Mouse (Mus musculus): ENCODE measurements around the gene Baat.
"Not testable (repeated sequence)": the region's sequence is repeated elsewhere in the genome, so short reads cannot be mapped to it uniquely, and the experiment has no call there.

Baat gene

DNA sequence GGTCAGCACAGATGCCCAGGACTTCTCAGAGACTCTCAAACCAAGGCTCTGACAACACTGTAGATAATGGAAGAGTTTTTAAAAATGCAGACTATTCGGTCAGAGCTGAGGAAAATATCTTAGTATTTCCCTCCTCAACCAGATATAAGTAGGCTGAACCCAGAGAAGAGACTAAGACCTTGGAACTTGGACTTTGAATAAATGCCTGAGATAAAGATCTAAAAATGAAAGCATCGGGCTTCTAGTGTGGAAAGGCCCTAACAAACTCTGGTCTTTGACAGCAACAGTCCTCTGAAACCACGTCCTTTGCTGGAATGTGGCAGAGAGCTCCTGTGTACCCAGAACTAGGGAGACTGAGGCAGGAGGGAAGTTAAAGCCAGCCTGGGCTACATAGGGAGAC lies at the start of gene Baat:
Gene Baat, minus strand, starts transcription at position 172 of the 400 bp plus-strand sequence.
- no peak for DNase-seq (ENCODE audit: low read depth)

DNA sequence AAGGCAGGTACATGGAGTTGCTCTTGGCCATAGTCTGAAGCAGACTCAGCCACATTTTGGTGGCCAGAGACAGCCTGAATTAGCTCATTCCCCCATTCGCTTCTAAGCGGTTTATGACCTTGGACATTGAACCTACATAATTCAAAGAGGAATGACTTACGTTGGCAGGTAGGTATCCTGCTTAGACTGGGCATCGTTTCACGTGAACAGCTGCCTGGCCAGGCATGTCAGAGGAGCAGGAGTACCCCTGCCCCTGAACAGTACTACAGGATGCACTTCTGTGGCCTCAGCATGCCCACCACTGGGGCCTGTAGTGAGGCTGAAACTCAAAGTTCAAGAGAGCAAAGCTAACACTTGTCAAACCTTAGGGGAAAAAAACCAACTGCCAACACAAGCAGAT lies 47.0 kb upstream of the Baat start:
- DNase-seq (ENCODE audit: low read depth), result no peak

DNA sequence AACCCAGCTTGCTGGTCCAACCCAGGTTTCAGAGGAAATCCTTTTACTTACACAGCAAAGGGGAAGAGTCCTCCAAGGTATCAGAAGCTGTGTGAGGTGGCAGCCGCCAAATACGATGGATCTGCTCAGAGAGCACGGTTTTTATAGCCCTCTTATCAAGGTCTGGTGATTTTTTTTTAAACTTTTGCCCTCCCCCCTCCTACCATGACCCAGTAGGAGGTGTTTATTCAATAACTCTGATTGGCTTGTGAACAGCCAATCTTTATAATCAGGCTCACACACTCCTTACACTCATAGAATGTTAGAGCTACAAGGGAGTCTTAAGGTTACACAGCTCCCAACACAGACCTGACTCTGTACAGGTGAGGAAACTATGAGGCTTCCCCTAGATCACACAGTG lies 43.0 kb upstream of the Baat start, which contains the start of gene Aldob:
Gene Aldob, minus strand, starts transcription at position 164 of the 400 bp plus-strand sequence.
- DNase-seq (ENCODE audit: low read depth), result no peak

DNA sequence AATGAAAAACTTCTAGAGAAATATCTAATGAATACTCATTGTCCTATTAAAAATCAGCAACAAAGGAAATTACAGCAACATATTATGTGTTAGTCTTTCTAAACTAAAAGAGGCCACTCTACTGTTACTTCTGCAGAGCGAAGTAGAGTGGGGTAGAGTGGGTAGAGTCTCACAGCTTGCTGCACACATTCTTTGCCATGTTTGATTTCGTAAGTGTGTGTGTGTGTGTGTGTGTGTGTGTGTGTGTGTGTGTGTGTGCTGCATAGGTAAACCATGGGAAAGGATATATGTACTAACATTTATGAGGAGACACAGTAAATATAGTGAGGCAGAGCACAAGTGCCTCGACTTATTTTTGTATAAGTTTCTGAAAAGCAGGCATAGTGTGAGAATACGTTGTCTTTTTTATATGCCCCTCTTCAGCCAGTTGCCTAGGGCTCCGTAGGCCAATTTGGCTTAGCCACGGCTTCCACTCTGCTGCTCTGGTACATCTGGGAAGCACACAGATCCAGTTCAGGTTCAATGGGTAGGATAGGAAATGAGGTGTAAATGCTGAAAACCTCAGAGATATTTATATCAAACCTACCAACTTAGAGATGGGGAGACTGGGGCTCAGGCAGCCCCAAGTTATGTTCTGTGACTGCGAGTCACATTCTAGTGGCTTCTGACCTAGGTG lies 41.3 kb upstream of the Baat start:
- no peak for DNase-seq (ENCODE audit: low read depth)

DNA sequence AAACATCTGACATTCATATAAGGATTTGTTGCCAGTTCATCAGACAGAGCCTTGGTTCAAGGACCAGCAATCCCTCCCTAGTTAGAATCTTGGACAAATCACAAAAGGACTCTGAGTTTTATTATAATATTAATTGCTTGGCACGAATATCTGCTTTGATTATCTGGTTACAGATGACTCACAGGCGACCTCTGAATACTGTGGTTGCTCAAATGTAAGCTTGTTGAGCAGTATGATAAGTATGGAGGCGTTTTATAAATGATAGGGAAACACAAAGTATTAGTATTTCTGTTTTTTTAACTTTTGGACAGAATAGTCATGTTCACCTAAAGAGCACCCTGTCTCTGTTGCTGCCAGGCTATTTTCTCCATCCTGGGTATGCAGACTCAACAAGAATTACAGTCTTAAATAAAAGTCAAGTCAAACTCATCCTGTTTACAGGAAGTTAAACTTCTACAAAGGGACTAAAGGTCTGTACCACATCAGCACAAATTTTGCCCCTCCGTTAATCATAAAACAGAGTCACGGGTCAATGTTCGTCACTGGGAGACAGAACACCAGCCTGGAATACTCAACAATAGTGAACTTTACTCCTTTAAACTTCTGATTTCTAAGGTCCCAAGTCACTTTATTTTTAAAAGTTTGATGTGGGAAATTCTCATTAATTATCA lies 40.7 kb upstream of the Baat start:
- DNase-seq (ENCODE audit: low read depth), result no peak

DNA sequence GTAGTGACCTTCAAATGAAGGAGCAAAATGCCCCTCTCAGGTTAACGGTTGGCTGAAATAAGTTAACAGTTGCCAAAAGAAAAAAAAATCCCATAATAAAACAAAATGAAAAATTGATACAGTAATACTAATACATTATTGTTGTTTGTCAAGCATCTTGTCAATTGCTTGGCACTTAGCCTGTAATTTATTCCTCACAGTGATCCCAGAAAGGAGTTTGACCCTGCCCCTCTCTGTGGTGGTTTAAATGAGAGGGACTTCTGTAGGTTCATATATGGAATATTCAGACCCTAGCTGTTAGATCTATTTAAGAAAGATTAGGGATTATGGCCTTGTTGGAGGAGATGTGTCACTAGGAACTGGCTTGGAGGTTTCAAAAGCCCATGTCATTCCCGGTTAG lies 39.7 kb upstream of the Baat start:
- no peak for DNase-seq (ENCODE audit: low read depth)

DNA sequence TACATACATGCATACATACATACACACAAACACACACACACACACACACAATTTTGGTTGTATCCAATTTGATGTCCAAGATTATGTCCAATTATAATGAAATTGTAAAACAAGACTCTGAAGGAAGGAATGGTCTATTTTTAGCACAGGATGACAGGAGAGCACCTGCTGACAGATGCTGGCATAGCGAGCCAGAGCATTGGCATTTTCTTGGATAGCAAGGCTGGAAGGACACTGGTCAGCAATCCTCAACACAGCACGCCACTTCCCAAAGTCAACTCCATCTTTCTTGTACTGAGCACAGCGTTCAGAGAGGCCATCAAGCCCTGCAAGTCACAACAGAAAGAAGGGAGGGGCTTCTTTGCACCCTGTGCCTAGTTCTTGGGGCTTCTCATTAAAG lies 34.6 kb upstream of the Baat start:
- no peak for DNase-seq (ENCODE audit: low read depth)

DNA sequence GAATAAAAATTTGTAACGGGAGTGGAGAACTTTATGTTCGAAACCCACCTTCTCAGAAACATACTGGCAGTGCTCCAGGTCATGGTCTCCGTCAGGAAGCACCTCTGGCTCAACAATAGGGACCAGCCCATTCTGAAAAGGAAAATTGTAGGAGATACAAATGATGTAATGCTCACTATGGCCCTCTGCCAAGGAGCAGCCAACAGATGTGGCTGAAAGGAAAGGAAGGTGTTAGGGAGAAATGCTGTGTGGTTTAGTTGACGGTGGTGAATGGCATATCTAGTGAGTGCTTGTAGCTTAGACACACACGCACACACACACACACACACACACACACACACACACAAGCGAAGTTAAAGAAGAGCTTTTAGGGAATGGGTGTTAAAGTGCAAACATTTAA lies 33.3 kb upstream of the Baat start:
- no peak for DNase-seq (ENCODE audit: low read depth)

DNA sequence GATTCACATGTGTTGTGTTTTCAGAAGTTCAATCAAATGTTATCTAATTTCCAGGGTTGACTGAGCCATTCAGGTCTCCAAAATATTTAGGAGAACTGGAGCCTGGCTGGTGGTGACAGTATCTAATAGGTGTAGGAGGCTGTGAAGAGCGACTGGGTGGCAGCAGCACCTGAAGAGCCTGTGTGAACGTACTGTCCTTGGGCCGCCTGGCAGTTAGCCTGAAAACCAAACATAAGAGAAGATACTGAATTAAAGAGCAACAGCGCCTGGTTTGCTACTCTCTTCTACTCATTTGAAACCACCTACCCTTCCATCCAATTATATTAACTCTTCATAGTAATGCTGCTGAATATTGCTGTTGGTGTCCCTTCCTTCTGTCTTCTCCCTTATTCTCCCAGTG lies 30.3 kb upstream of the Baat start:
- no peak for DNase-seq (ENCODE audit: low read depth)

DNA sequence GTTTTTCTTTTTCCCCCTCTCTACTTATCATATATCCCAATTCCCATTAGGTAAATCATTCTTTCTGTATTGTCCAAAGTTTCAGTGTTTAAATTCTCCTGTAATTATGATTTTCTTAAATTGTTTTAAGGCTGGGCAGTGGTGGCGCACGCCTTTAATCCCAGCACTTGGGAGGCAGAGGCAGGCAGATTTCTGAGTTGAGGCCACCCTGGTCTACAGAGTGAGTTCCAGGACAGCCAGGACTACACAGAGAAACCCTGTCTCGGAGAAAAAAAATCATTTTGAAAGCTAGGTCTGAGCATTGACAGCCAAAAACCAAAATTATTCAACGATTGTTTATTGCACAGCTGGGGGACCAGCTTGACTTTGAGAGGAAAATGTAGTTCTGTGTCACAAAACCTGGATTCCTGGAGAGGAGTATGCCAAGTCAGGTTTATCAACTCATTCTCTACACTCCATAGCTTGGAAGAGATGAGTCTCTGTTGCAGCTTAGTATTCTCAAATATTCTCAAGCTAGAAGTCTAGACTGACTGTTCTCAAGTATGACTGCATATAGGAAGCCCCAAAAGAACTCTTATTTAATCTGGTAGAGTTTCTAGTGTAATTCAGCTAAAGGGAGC lies 29.4 kb upstream of the Baat start:
- DNase-seq (ENCODE audit: low read depth), result no peak

DNA sequence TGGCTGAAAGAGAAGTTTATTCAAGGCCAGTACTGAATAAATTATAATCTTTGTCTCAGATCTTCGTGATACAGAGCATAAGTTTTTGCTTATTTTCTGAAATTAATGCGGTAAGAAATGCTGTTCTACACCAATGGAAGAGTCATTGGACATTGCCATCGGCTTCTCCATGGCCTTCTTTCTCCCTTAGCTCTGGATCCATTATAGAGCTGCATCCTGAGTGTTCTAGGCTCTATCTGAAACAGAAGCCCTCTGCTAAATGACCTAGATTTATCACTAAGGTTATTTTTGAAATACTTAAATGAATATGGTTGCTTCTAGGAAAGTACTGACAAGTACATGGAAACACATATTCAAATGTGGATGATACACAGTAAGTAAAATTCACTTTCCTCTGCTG lies 28.7 kb upstream of the Baat start:
- DNase-seq (ENCODE audit: low read depth), result no peak

DNA sequence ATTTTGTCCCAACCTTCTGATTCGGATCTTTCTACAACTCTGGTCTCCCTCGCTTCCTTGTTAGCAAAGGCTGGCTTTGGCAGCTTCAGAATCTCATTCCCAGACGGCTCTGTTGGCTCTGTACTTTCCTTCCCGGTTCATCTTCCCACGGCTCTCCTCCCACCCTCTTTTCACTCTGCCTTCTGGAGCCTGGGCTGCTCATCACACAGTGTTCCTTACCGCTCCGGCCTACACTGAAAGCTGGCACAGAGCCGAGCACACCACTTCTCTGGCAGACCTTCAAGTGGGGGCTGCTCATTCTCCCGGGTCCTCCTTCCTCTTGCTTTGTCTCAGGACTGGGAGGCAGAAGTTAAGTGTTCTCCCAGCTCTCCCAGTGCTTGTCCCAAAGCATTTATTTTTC lies 16.2 kb upstream of the Baat start:
- DNase-seq (ENCODE audit: low read depth), result no peak

DNA sequence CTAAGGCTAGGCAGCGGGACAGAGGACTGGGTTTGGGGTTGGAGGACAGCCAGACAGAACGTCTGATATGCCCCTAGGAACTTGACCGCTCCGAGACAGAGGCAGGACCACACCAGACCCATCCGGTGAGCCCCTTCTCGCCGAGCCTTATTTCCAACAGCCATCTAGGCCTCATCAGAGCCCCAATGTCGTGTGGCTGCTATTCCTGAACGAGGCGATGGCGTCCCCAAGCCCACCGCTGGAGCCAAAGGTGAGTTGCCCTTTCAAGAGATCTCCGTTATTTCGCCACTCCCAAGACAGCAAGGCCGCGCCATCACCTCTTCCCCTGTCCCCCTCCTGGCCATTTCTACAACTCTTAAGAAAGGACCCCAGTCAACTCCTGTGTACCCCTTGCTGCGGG lies 15.0 kb upstream of the Baat start:
- no peak for DNase-seq (ENCODE audit: low read depth)

DNA sequence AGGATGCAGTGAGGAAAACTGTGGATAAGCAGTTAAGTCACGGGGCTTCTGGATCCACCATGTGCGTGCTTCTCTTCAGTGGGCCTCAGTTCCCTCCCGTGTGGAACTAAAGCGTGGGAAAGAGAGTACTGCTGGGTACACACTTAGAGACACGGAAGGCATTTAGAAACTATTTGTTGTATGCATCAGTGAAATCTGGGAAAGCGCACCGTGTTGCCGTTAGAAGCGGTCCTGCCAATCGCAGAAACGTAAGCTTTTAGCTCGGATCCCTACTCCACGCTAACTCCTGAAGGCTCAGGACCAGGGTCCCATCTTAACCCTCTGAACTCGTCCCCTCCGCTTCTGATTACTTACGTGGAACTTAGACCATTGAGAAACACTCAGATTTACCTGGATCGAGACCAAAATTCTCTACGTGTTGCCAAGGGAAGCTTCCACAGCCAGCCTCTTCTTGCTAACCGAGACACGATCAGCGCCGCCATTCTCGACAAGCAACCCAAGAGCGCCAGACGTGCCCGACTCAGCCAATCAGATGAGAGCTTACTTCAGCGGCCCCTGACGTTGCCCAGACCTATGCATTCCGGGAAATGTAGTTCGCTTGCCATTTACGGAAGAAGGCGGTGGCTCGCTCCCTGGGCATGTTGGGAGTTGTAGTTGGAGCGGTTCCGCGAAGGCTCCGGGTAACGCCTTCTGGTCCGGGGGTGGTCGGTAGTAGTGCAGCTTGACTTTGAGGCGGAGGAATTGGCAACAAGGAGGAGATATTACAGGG lies 14.4 kb upstream of the Baat start, which contains the start of the genes Mrpl50 and Zfp189:
Gene Mrpl50, minus strand, starts transcription at position 522 of the 769 bp plus-strand sequence.
Gene Zfp189, plus strand, starts transcription at position 605 of the 769 bp plus-strand sequence.
- peak; percentile 93 for DNase-seq (ENCODE audit: low read depth)

DNA sequence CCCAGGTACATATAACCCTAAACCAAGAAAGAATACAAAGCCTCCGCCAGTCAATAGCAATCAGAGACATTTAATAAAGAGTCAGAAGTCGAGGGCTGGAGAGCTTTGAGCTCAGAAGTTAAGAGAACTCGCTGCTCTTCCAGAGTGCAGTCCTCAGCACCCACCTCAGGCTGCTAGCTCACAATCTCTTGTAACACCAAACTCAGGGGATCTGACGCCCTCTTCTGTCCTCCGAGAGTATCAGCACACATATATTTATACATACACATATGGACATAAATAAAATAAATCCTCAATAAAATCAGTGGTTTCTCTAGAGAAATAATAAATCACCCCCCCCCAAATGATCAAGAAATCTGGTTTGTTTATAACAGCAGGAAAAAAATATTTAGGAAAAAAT lies 13.1 kb upstream of the Baat start:
- no peak for DNase-seq (ENCODE audit: low read depth)

DNA sequence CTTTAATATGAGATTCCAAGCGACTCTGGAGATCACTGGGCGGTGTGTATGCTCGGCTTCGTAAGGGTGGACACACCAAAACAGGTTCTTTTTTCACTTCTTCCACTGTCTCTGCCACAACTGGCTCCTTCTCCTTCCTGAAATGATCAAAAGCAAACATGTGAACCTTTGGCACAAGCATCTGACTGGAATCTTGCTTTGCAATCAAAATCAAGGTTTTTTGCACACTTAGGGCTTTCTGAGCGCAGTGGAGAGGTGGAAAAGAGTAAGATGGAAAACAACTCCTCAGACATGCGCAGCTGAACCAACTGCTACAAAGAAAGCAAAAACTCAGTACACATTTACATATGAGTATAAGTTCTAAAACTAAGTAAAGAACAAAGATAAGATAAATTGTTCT lies 8.1 kb upstream of the Baat start:
- no peak for DNase-seq (ENCODE audit: low read depth)

DNA sequence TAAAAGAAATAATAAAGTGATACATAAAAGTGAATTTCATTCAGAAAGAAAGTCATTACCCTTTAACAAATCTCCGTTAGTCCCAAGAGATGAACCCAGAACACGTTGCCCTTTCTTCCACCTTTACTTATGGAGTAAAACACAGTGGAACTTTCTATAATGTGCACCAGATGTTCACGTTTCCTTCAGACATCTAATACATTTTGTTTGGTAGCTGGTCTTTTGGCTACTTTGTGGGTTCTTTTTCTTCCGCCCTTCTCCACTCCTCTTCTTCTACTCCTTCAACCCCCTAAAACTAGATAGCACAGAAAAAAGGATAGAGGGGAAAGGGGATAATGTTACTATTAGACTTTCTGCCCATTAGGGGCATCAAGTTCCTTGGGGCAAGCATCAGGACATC lies 6.3 kb upstream of the Baat start:
- no peak for DNase-seq (ENCODE audit: low read depth)

DNA sequence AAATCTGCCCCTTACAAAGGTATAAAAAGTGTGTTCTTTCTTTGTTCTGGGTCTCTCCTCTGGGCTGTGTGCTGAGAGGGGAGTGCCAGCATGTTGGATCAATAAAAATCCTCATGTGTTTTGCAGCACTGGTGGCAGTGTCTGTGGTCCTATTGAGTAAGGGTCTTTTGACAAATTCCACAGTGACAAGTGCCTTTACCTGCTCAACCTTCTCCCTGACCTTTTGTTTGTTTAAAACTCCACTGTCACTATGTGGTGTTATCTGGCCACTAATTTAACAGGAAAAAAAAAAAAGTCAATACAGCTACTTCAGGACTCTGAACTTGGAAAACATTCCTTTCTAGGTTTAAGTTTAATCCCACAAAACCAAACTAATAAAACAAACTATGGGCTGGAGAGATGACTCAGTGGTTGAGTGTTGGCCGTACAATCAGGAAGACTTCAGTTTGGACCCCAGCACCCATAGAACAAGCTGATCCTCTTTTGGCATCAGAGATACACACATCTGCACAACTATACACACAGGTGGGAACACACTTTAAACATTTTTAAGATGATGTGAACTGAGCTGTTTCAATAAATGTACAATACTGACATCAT lies 4.0 kb upstream of the Baat start:
- DNase-seq (ENCODE audit: low read depth), result not testable (repeated sequence)

DNA sequence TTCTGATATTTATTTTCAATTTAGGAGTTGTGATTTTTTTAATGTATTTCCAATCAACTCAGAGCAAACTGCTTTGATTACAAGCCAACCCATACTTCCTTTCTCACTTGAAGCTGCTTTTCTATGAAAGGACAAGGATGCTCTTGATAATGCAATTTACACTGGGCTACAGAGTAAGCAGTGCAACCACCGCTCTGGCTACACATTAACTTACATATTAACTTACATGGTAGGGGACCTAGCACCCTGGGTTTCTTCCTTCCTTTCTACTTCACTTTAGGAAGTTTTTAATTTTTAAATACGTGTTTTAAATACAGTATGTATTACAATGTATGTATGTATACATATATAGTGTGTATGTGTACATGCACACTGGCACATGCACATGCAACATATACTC lies 2.8 kb upstream of the Baat start:
- DNase-seq (ENCODE audit: low read depth), result no peak

DNA sequence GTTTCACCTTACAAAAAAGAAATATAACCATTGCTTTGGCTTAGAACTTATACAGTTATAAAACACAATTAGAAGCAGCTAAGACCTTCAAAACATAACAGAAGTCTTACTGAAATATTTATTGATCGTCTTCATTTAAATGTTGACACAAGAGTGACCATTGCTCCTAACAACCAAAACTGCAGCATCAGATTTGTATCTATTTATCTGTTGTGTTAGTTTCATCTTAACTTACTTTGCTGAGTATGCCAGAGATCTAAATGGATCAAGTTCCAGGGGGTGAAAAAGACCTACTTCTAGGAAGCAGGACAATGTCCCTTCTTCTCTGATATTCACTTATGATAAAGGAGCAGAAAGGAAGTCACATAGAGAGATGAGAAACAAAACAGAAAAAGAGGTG lies 2.8 kb downstream of the Baat start:
- no peak for DNase-seq (ENCODE audit: low read depth)

DNA sequence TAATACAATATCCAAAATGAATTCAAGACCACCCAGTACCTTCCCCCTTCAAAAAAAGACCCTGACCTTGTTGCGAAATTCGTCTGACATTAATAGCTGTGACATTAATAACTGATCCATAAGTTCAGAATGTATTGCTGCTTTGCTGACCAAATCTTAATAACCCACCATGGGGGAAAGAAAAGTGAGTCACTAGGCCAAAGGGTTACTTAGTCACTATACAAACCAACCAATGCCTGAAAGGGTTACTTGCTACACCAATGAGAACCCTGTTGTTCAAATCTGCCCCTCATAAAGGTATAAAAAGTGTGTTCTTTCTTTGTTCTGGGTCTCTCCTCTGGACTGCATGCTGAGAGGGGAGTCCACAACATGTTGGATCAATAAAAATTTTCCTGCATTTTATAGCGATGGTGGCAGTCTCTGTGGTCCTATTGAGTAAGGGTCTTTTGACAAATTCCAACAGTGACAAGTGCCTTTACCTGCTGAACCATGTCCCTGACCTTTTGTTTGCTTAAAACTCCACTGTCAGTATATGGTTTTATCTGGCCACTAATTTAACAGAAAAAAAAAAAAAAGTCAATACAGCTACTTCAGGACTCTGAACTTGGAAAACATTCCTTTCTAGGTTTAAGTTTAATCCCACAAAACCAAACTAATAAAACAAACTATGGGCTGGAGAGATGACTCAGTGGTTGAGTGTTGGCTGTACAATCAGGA lies 20.3 kb downstream of the Baat start:
- DNase-seq (ENCODE audit: low read depth), result not testable (repeated sequence)

DNA sequence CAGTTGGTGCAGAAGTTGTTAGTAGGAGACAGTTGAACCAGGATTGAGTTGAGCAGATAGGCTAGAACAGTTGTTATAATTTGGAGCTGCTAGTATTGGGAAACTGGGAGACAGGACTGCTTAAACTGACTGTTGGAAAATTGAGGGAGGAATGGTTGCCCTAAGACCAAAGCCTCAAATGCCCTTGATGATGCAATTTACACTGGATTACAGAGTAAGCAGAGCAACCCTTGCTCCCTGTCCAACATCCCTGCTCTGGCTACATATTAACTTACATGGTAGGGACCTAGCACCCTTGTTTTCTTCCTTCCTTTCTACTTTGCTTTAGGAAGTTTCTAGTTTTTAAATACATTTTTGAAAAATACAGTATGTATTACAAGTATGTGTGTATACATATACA lies 20.9 kb downstream of the Baat start:
- DNase-seq (ENCODE audit: low read depth), result no peak

Measured in fibroblast of lung, adult 2 months (primary cell).